Mouse (Mus musculus) heart, postnatal 0 days (tissue): ENCODE results near the gene Dclk1.

ENCODE experiments used
- CTCF ChIP-seq: IDR thresholded peaks from 2 replicates; pipeline ENCODE4 v1.5.1; 2016; ENCODE audit warnings: antibody characterized with exemption, control low read depth, low read depth
- EP300 ChIP-seq: IDR thresholded peaks from 2 replicates; pipeline ENCODE4 v1.6.1; 2016; ENCODE audit warnings: antibody characterized with exemption, low read depth

GRCm38 (mm10) chr3:55195581-55196327 is 46.4 kb upstream of the Dclk1 start:
- TF ChIP-seq EP300 (no peak), CTCF (no peak)
